Mouse (Mus musculus) kidney, postnatal 0 days (tissue): Measurements from ENCODE around the gene Kat14. TPM values are rescaled to one million over a fixed set of nuclear protein-coding genes. Genes with fewer than 3 reads are reported as not detected.

Source experiments
- ATAC-seq: fragments of 200-750 bp; cut with Nextera tagmentation; replicated peaks from 2 replicates; pipeline ENCODE4 v1.8.0; 2017; ENCODE audit warnings: low read depth, moderate number of reproducible peaks, moderate TSS enrichment, moderate library complexity; ENCODE audit not compliant: low FRiP score
- DNase-seq: peaks from one replicate; pipeline ENCODE4 v3.0.0-alpha.2; 2016; ENCODE audit warnings: low spot score
- H3K27ac ChIP-seq: fragments of 300-500 bp; sonication (generic); 2 replicates; pipeline ENCODE4 v1.5.1; 2014; ENCODE audit warnings: mild to moderate bottlenecking
- H3K27me3 ChIP-seq: fragments of 300-500 bp; sonication (generic); 2 replicates; pipeline ENCODE4 v1.6.1; 2014; ENCODE audit warnings: low read length, mixed read lengths; ENCODE audit not compliant: insufficient read depth
- H3K36me3 ChIP-seq: fragments of 300-500 bp; sonication (generic); 2 replicates; pipeline ENCODE4 v1.6.1; 2014; ENCODE audit warnings: low read length, mixed read lengths; ENCODE audit not compliant: insufficient read depth
- H3K4me1 ChIP-seq: fragments of 300-500 bp; sonication (generic); replicated peaks from 2 replicates; pipeline ENCODE4 v1.6.1; 2014; ENCODE audit warnings: antibody characterized with exemption, low read length, mixed read lengths; ENCODE audit not compliant: insufficient read depth
- H3K4me2 ChIP-seq: fragments of 300-500 bp; sonication (generic); 2 replicates; pipeline ENCODE4 v1.6.1; 2014; ENCODE audit warnings: mild to moderate bottlenecking, low read length, moderate library complexity, mixed read lengths
- H3K4me3 ChIP-seq: fragments of 300-500 bp; sonication (generic); replicated peaks from 2 replicates; pipeline ENCODE4 v1.5.1; 2014; ENCODE audit warnings: low read depth, low read length
- H3K9ac ChIP-seq: fragments of 300-500 bp; sonication (generic); 2 replicates; pipeline ENCODE4 v1.6.1; 2014; ENCODE audit warnings: low read depth, low read length
- H3K9me3 ChIP-seq: fragments of 300-500 bp; sonication (generic); replicated peaks from 2 replicates; pipeline ENCODE4 v1.6.1; 2016; ENCODE audit warnings: low read length, inconsistent platforms, mixed read lengths
- CTCF ChIP-seq: IDR thresholded peaks from 2 replicates; pipeline ENCODE4 v1.5.1; 2016; ENCODE audit warnings: antibody characterized with exemption, low read depth, mild to moderate bottlenecking, moderate library complexity
- WGBS: fragments of 180-500 bp; shearing (Covaris S2); extraction: QIAGEN DNeasy Blood & Tissue Kit; methylation state at CpG from one replicate; pipeline ENCODE4 v1.1.7; 2014; 5-methylcytosine and 5-hydroxymethylcytosine counted together
- polyA plus RNA-seq: library from polyadenylated mRNA; unstranded; fragments of >200 nt; fragmentation: Nextera tagmentation; extraction: Ambion mirVana; gene quantifications from 2 replicates; pipeline ENCODE4 v1.2.1, GENCODE M21; 2015

Kat14 gene
- polyA plus RNA-seq, 1 experiment from 2014 or later: 37.5 TPM

DNA sequence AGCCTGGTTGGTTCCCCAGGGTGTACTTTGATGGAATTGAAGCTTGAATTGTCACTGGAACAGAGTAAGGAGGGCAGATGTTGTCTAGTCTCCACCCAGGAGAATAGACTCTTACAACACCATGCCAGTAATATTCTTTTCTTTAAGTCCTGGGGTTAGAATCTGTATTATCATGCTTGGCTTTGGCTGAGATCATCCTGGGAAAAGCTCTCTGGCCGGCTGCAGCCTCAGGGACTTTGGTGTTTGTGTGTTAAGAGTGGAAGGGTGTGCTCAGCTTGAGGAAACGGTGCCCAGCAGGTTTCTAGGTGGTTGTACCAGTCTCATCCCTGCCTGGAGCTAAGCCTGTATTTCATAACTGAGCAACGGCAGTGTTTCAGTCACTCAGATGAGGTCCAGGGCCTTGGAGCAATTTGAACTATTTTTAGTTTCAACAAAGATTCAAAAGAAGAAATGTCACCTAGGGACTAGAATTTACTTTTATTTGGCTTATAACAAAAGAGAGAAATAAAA, 70.5 kb downstream of the Kat14 start:
- Histone ChIP-seq H3K9ac (no peak overlapping the region), H3K27ac (no peak overlapping the region), H3K27me3 (no peaks in the 10 kb centered on the region), H3K36me3 (no peaks in the 10 kb centered on the region), H3K4me3 (no peak overlapping the region), H3K4me1 (no peaks in the 10 kb centered on the region), H3K4me2 (no peak overlapping the region), H3K9me3 (no peaks in the 10 kb centered on the region)
- DNase-seq (no peak), ATAC-seq (no peak)
- TF ChIP-seq CTCF: no peak
- WGBS: 69% methylated on average over 3 of the region's 3 CpGs

DNA sequence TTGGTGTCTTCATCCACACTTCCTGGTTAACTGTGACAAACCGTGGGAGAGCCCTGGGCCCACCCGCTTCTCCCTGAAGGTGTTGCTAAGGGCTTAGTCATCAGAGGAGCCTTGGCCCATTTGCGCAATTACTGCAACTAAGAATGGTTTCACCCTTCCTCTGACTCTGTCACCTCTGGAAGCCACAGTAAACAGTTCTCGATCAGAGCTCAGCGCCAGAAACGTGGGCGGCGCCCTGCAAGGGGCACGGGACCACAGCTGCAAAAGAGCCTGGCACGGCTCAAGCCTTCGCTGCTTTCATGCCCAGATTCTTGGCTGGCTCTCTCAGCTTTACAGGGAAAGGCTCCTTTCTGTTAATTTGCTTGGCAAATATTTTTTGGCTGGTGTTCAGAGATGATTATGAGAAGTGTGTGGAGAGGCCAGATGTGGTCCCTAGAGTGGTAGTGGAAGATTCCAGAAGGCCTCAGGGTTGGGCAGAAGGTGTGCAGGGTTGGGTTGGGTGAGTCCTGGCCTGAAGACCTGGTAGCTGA, 72.7 kb downstream of the Kat14 start:
- DNase-seq: no peak
- TF ChIP-seq CTCF: no peak

GRCm38 (mm10) chr2:144446360-144446999, 77.7 kb downstream of the Kat14 start:
- WGBS: 83% methylated on average over 7 of the region's 7 CpGs
- no peak for DNase-seq
- no peaks in the 10 kb centered on the region for H3K9me3 ChIP-seq
- no peak overlapping the region for H3K4me2 ChIP-seq
- H3K4me3 ChIP-seq: no peak overlapping the region
- no peaks in the 10 kb centered on the region for H3K4me1 ChIP-seq
- H3K27me3 ChIP-seq: no peaks in the 10 kb centered on the region
- H3K9ac ChIP-seq: no peak overlapping the region
- TF ChIP-seq CTCF: no peak
- H3K36me3 ChIP-seq: no peaks in the 10 kb centered on the region
- no peak for ATAC-seq
- H3K27ac ChIP-seq: no peak overlapping the region

More for the DNA sequence above, 72.7 kb downstream of the Kat14 start:
- Histone ChIP-seq H3K36me3 (no peaks in the 10 kb centered on the region), H3K9ac (no peak overlapping the region), H3K4me3 (no peak overlapping the region), H3K27ac (no peak overlapping the region), H3K4me2 (no peak overlapping the region), H3K27me3 (no peaks in the 10 kb centered on the region), H3K4me1 (no peaks in the 10 kb centered on the region), H3K9me3 (no peaks in the 10 kb centered on the region)
- ATAC-seq: no peak
- WGBS: 57% methylated on average over 11 of the region's 11 CpGs

GRCm38 (mm10) chr2:144450378-144450777, 81.6 kb downstream of the Kat14 start:
- 72% methylated on average over 2 of the region's 2 CpGs for WGBS
- no peak overlapping the region for H3K27ac ChIP-seq

GRCm38 (mm10) chr2:144452364-144453008, 83.7 kb downstream of the Kat14 start:
- Histone ChIP-seq H3K27me3 (no peaks in the 10 kb centered on the region), H3K36me3 (no peaks in the 10 kb centered on the region), H3K4me1 (no peaks in the 10 kb centered on the region), H3K4me2 (no peak overlapping the region), H3K9me3 (no peaks in the 10 kb centered on the region), H3K4me3 (no peak overlapping the region), H3K9ac (no peak overlapping the region), H3K27ac (no peak overlapping the region)
- peak; percentile 80 for ATAC-seq
- TF ChIP-seq CTCF: peak; percentile 93
- WGBS: 13% methylated on average over 8 of the region's 8 CpGs
- DNase-seq: peak; percentile 91

More at GRCm38 (mm10) chr2:144450378-144450777, 81.6 kb downstream of the Kat14 start:
- no peaks in the 10 kb centered on the region for H3K9me3 ChIP-seq
- H3K27me3 ChIP-seq: no peaks in the 10 kb centered on the region
- no peak for TF ChIP-seq CTCF
- no peak overlapping the region for H3K4me3 ChIP-seq
- ATAC-seq (no peak), DNase-seq (no peak)
- H3K4me2 ChIP-seq: no peak overlapping the region
- no peaks in the 10 kb centered on the region for H3K36me3 ChIP-seq
- no peak overlapping the region for H3K9ac ChIP-seq
- no peaks in the 10 kb centered on the region for H3K4me1 ChIP-seq

Other genes starting within 250 kb of the Kat14 start
- gene Mgme1, start 98.3 kb upstream of the Kat14 start, polyA plus RNA-seq: 16.0 and 16.6 TPM in 2 replicates
- 103 and 112 TPM in 2 replicates for gene Snx5, start 98.1 kb upstream of the Kat14 start, polyA plus RNA-seq
- gene Ovol2, start 36.8 kb upstream of the Kat14 start, polyA plus RNA-seq: 1.2 and 1.8 TPM in 2 replicates
- gene Pet117, start within 50 bp of the Kat14 start, polyA plus RNA-seq: 3.2 and 3.3 TPM in 2 replicates
- gene Dzank1, start 158.4 kb downstream of the Kat14 start, polyA plus RNA-seq: 1.5 and 1.7 TPM in 2 replicates
- 18.9 and 19.6 TPM in 2 replicates for gene Polr3f, start 158.7 kb downstream of the Kat14 start, polyA plus RNA-seq
- gene Rbbp9, start 181.9 kb downstream of the Kat14 start, polyA plus RNA-seq: 92.7 and 94.1 TPM in 2 replicates
- 118 and 128 TPM in 2 replicates for gene Sec23b, start 187.2 kb downstream of the Kat14 start, polyA plus RNA-seq
- gene Smim26, start 225.1 kb downstream of the Kat14 start, polyA plus RNA-seq: 69.5 and 90.6 TPM in 2 replicates
- gene Dtd1, start 230.9 kb downstream of the Kat14 start, polyA plus RNA-seq: 55.3 and 59.9 TPM in 2 replicates